Mouse (Mus musculus) spleen, adult 2 months (tissue): ENCODE measurements around the gene Retreg2.

Experiments used
- CTCF ChIP-seq: fragments of 200-500 bp; IDR thresholded peaks from 2 replicates; pipeline ENCODE4 v1.5.1; 2011; ENCODE audit warnings: mild to moderate bottlenecking, inconsistent platforms; ENCODE audit not compliant: insufficient read depth, insufficient read length, insufficient replicate concordance; ENCODE audit errors: extremely low read depth
- POLR2A ChIP-seq: fragments of 200-500 bp; IDR thresholded peaks from 2 replicates; pipeline ENCODE4 v1.6.1; 2011; ENCODE audit warnings: low read depth, low read length, inconsistent platforms

GRCm38 (mm10) chr1:75133421-75134207 lies 9.0 kb upstream of the Retreg2 start, which contains the start of gene Slc23a3:
- TF ChIP-seq CTCF: no peak
- TF ChIP-seq POLR2A: no peak
